Mouse (Mus musculus): ENCODE data around the gene Zbtb43.

Gene Zbtb43

GRCm38 (mm10) chr2:33430081-33430770 lies 38.1 kb downstream of the Zbtb43 start:
- DNase-seq (ENCODE audit: low spot score in 2 of 2), result no peak

DNA sequence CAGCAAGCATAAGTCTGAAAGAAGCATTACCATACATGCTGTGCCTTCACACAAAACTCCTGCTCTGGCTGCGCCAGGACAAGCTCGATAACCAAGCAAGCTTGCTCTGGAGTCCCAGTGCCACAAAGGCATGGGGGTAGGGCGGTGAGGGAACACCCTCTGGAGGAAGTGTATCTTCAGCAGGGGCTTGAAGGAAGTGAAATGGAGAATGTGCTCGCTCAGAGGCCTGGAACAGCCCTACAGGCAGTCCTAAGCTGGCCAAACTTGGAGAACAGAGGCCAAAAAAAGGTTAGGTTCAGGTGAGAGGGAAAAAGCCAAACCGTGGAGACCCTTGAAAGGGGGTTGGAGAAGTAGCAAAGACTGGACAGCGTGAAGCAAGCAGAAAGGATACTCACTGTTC lies 39.0 kb downstream of the Zbtb43 start:
- DNase-seq (ENCODE audit: low spot score in 2 of 2), result no peak

DNA sequence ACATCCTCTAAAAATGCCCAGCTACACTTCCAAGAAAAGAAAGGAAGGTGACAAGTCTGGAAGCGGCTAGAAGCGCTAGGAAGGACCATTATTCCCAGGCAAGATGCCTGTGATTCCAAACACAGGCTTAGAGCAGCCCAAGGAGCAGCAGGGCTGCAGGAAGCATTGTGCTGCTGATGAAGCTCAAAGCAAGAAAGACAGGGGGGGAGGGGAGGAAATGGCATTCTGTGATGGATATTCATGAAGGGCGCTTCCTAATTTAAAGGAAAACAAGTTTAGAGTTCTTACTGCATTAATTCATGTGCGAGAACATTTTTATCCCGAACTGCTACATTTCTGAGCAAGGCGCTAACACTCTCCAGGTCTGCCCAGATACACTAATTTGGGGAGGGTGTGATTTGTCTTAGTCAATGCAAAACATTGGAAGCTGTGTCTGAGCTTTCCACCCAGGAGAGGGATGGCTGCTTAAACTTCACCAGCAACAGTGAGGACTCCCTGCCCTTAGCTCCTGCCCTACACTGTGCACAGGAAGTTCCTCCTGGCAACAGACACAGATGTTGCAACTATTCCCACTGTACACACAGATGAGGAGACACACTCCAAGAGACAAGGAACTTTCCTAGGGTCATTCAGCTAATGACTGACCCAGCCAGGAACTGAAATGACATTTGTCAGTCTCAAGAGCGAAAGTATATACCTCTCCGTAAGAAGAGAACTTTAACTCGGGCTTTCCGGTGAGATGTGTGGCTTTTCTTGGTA lies 41.5 kb downstream of the Zbtb43 start:
- DNase-seq (ENCODE audit: low spot score in 2 of 2), result no peak

- no peak for DNase-seq (ENCODE audit: low spot score in 2 of 2)
These were observed 50.9 kb downstream of the Zbtb43 start for GRCm38 (mm10) chr2:33417454-33417853.

DNA sequence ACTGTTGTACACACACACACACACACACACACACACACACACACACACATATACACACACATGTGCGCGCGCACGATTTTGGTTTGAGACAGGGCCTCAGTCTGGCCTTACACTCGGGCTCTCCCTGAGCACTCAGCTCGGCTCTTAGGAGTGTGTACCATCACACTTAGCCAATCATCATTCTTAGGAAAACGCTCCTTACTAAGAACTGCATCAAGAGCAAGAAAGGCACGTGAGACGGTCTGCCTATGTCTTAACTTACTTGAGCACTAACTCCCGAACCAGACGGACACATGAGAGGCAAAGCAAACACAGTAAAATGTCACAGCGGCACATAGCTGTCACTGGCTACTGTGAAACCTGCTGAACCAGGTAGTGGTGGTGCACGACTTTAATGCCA lies 54.3 kb downstream of the Zbtb43 start:
- no peak for DNase-seq (ENCODE audit: low spot score in 2 of 2)

- DNase-seq (ENCODE audit: low spot score in 2 of 2), result no peak
These were observed 56.2 kb downstream of the Zbtb43 start for GRCm38 (mm10) chr2:33412111-33412510.

DNA sequence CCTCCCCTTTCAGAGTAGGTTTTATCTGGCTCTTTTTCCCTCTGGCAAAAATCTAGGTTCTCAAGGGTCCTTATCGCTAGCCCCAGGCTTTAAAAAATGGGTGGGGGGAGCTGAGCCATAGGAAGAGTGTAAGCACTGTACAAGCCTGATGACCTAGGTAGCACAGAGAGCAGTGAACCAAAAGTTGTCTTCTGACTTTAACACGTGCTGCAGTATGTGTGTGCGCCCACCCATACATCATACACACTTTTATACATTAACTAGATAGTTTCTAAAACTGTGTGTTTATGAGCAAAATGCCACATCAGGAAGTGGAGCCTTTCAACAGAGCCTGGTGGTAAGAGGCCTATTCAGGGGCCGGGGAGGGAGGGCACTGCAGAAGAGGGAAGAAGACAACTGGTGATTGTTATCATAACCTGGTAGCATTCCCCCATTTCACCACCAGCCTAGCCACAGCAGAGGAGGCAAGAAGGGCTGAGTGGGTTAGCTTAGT lies 64.8 kb downstream of the Zbtb43 start:
- no peak for DNase-seq (ENCODE audit: low spot score in 2 of 2)

- no peak for DNase-seq (ENCODE audit: low spot score in 2 of 2)
These were observed 65.7 kb downstream of the Zbtb43 start for GRCm38 (mm10) chr2:33402638-33403037.

GRCm38 (mm10) chr2:33402236-33402635 lies 66.1 kb downstream of the Zbtb43 start:
- DNase-seq (ENCODE audit: low spot score in 2 of 2), result peak; percentile 45 to 71

DNA sequence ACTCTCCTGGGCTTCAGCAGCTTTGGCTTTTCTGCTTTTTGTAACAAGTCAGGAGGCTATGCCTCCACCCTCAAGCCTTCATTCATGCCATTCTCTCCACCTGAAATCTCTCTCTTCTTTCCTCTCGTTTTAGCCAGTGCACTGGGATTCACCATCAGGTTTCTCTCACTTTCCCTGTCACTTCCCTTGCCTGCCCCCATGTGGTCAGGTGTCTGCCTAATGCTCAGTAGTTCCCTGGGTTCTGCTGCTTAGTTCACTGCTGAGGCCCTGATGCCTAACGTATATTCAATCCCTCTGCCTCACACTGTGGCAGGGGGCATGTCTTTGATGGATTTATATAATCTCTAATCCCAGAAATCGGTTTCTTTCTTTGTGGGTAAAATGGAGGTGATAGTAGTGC lies 67.1 kb downstream of the Zbtb43 start:
- DNase-seq (ENCODE audit: low spot score in 2 of 2), result no peak

DNA sequence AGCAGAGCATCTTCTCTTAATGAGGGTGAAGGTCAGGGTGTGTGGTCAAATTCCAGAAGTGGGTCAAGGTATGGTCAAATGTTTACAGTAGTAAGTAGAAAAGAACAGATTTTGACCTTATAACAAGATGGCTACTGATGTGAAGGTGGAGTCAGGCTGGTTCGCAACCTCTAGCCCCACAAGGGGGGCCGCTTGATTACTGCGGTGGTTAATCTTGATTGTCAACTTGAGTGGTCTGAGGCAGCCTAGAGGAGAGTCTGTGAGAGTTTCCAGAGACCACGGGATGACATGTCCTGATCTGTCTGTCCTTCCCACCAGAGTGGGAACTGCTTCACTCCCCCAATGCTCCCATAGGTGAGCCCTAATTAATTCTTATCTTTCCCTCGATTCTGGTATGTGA lies 67.8 kb downstream of the Zbtb43 start:
- no peak for DNase-seq (ENCODE audit: low spot score in 2 of 2)
